ENCODE assay signal across 10 mouse cellular contexts in genomic region chr11:46309111-46309741, GRCm38 (mm10). TPM values are rescaled to one million over a fixed set of nuclear protein-coding genes. Genes with fewer than 3 reads are reported as not detected.
DNase-seq lines count a peak whose midpoint lies in the region; ATAC-seq and TF ChIP-seq lines count a peak whose summit lies in the region.
"Had no signal": no experiment of that assay in that cellular context is flagged by ENCODE, and none has a peak within 500 bp of the region (broad histone marks: within the 10 kb centered on the region; RNA-seq: fewer than 3 reads in every experiment).

No protein-coding gene starts in this region.

- intact Hi-C loops in heart, postnatal 10 days (cut with DNase I) = no loop called here
- intact Hi-C loops in heart, postnatal 25 days (cut with DNase I) = no loop called here
- intact Hi-C loops in left cerebral cortex, adult 2 months (cut with DNase I) = no loop called here

- H3K27me3 ChIP-seq in forebrain, embryonic 11.5 days (ENCODE audit: control insufficient read depth, insufficient read depth, low read length) = no peaks in the 10 kb centered on the region
- H3K27me3 ChIP-seq in heart, embryonic 10.5 days (ENCODE audit: insufficient read depth, poor library complexity, severe bottlenecking) = peaks cover 23% of the 10 kb centered on the region

- no peak overlapping the region for H3K9ac ChIP-seq in forebrain, embryonic 11.5 days (ENCODE audit: low read length)
- H3K9ac ChIP-seq: lung, embryonic 14.5 days had no signal

- no peak overlapping the region for H3K4me3 ChIP-seq in forebrain, embryonic 11.5 days (ENCODE audit: low read depth, low read length)
- peak overlapping the region; percentile 79 for H3K4me3 ChIP-seq in left cerebral cortex, adult 2 months
- peak overlapping the region; percentile 46 for H3K4me3 ChIP-seq in olfactory bulb, adult 2 months (ENCODE audit: insufficient read depth, low read depth, low read length)
- no peak overlapping the region for H3K4me3 ChIP-seq in heart, embryonic 10.5 days
- H3K4me3 ChIP-seq: erythroblast, embryonic 14.5 days had no signal

- H3K27ac ChIP-seq in forebrain, embryonic 11.5 days (ENCODE audit: low read depth, low read length) = peak overlapping the region; percentile 72; the same call in 1 of the 2 replicates
- H3K27ac ChIP-seq in left cerebral cortex, adult 2 months = peak overlapping the region; percentile 74
- no peak overlapping the region for H3K27ac ChIP-seq in olfactory bulb, adult 2 months (ENCODE audit: insufficient read depth, low read depth, low read length)
- no peak overlapping the region for H3K27ac ChIP-seq in heart, embryonic 10.5 days

- no peaks in the 10 kb centered on the region for H3K9me3 ChIP-seq in forebrain, embryonic 11.5 days (ENCODE audit: control insufficient read depth, low read length)
- H3K9me3 ChIP-seq in heart, embryonic 10.5 days = no peaks in the 10 kb centered on the region

- DNase-seq in heart, postnatal 10 days = peak; percentile 20 to 47
- no peak for DNase-seq in heart, postnatal 25 days (ENCODE audit: low spot score)
- peak; percentile 58 for DNase-seq in adrenal gland, postnatal 10 days
- DNase-seq in forebrain, embryonic 11.5 days (ENCODE audit: low spot score) = peak; percentile 70
- peak in 1 of 2 experiments; percentile 44 for DNase-seq in left cerebral cortex, adult 2 months (ENCODE audit: extremely low spot score in 1 of 2, low spot score in 2 of 2)
- DNase-seq in yolk sac, embryonic 10.5 days (ENCODE audit: low spot score) = no peak
- DNase-seq in heart, embryonic 10.5 days (ENCODE audit: low spot score) = no peak
- DNase-seq: lung, embryonic 14.5 days had no signal

- TF ChIP-seq POLR2A in olfactory bulb, adult 2 months (IDR thresholded peaks at IDR 0.05; ENCODE audit: insufficient read depth, low read depth, low read length) = no peak

- peaks cover 18% of the 10 kb centered on the region for H3K4me1 ChIP-seq in forebrain, embryonic 11.5 days (replicated peaks; ENCODE audit: control insufficient read depth, insufficient read depth, low read length)
- H3K4me1 ChIP-seq in olfactory bulb, adult 2 months (ENCODE audit: control insufficient read depth, insufficient read depth, low read length) = peaks cover 24% of the 10 kb centered on the region
- peaks cover 16% of the 10 kb centered on the region for H3K4me1 ChIP-seq in heart, embryonic 10.5 days

- H3K4me2 ChIP-seq in forebrain, embryonic 11.5 days (ENCODE audit: low read depth, low read length, severe bottlenecking) = peak overlapping the region; percentile 94
- H3K4me2 ChIP-seq: lung, embryonic 14.5 days had no signal

- WGBS in forebrain, embryonic 11.5 days = 67% methylated on average over 20 of the region's 20 CpGs
- 15% methylated on average over 20 of the region's 20 CpGs for WGBS in olfactory bulb, adult 2 months
- 85% methylated on average over 20 of the region's 20 CpGs for WGBS in heart, embryonic 10.5 days

- no peaks in the 10 kb centered on the region; the same call in 1 of the 2 replicates for H3K36me3 ChIP-seq in forebrain, embryonic 11.5 days (ENCODE audit: control insufficient read depth, insufficient read depth, low read length)
- no peaks in the 10 kb centered on the region for H3K36me3 ChIP-seq in heart, embryonic 10.5 days

- peak; percentile 12; the same call in 1 of the 2 replicates for ATAC-seq in forebrain, embryonic 11.5 days (replicated peaks; ENCODE audit: low FRiP score)

- no peak for TF ChIP-seq CTCF in left cerebral cortex, adult 2 months (IDR thresholded peaks at IDR 0.05)
- no peak for TF ChIP-seq CTCF in olfactory bulb, adult 2 months (IDR thresholded peaks at IDR 0.05; ENCODE audit: insufficient read depth, low read depth, low read length)

RNA-seq across cellular contexts. Expression of gene Cyfip2, which starts 3.4 kb away (rescaled TPM):
- total RNA-seq in heart, postnatal 10 days (2021) = 10 to 100 TPM; 29.5 to 35.3 TPM
- 10 to 100 TPM; 54.1 to 55.3 TPM for total RNA-seq in heart, postnatal 25 days (2021)
- total RNA-seq in adrenal gland, postnatal 10 days (2021) = 10 to 100 TPM; 35.4 to 39.7 TPM
- 49.9 and 50.9 TPM in 2 replicates for polyA plus RNA-seq in forebrain, embryonic 11.5 days (2014; fragmentation: Nextera tagmentation; extraction: Ambion mirVana)
- total RNA-seq in left cerebral cortex, adult 2 months (2021) = 100 to 1,000 TPM; 606 to 614 TPM
- polyA plus RNA-seq in olfactory bulb, adult 2 months (2012; ENCODE audit: insufficient read depth, insufficient read length, low replicate concordance, missing spikeins) = 150 TPM in 1 of 2 replicates, not detected in the other
- polyA plus RNA-seq in heart, embryonic 10.5 days (2016; fragmentation: Nextera tagmentation; extraction: Ambion mirVana) = 4.7 and 7.3 TPM in 2 replicates

Comparison
In these comparisons a context has a peak if more than half of its experiments do, and no peak if none do; other contexts are left out.
1. DNase-seq: peak in heart, postnatal 10 days (2 of 2), adrenal gland, postnatal 10 days (single experiment) and forebrain, embryonic 11.5 days (single experiment); none in heart, postnatal 25 days (single experiment), yolk sac, embryonic 10.5 days (single experiment) and heart, embryonic 10.5 days (single experiment).
2. H3K27ac ChIP-seq: peak in forebrain, embryonic 11.5 days (single experiment) and left cerebral cortex, adult 2 months (single experiment); none in olfactory bulb, adult 2 months (single experiment) and heart, embryonic 10.5 days (single experiment).
3. H3K4me3 ChIP-seq: peak in left cerebral cortex, adult 2 months (single experiment) and olfactory bulb, adult 2 months (single experiment); none in forebrain, embryonic 11.5 days (single experiment) and heart, embryonic 10.5 days (single experiment).
4. RNA of gene Cyfip2, which starts 3.4 kb away (total RNA-seq): 606 to 614 TPM in left cerebral cortex, adult 2 months; 54.1 to 55.3 TPM in heart, postnatal 25 days, 35.4 to 39.7 TPM in adrenal gland, postnatal 10 days and 29.5 to 35.3 TPM in heart, postnatal 10 days; every median in the first group is over 10 times any median in the second.